Mouse (Mus musculus): ENCODE measurements around the gene Col6a1.

Gene Col6a1

GRCm38 (mm10) chr10:76674581-76674980, 51.4 kb downstream of the Col6a1 start:
- no peak for DNase-seq

GRCm38 (mm10) chr10:76671939-76672338, 54.0 kb downstream of the Col6a1 start:
- no peak for DNase-seq

- peak; percentile 84 for DNase-seq
Measured at GRCm38 (mm10) chr10:76668947-76669284, 57.1 kb downstream of the Col6a1 start.

- no peak for DNase-seq
Measured at GRCm38 (mm10) chr10:76668261-76668946, 57.6 kb downstream of the Col6a1 start.

GRCm38 (mm10) chr10:76667197-76667805, 58.7 kb downstream of the Col6a1 start:
- DNase-seq: no peak

GRCm38 (mm10) chr10:76665551-76665950, 60.4 kb downstream of the Col6a1 start:
- no peak for DNase-seq

- no peak for DNase-seq
Measured at GRCm38 (mm10) chr10:76664156-76665115, 61.5 kb downstream of the Col6a1 start.

All from right cerebral cortex, postnatal 25 days (tissue).